ENCODE assay signal across 21 mouse cellular contexts in the genomic region with DNA sequence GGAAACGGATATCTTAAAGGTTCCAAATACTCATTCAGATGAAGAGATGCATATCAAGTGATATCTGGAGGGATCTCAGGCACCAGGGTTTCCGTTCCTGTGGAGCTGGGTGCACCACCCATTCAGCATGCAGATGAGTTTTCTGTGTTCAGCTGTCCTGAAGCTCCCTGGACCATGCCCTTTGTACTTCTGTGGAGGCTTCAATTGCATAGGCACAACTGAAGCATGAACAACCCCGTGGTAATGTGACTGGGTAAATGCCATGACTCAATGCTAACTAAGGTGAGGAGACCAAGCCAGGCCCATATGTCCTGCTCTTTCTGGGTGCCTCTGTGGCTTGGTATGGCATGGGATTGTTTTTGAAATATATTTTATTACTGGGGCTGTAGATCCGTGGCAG. TPM values are rescaled to one million over a fixed set of nuclear protein-coding genes. Genes with fewer than 3 reads are reported as not detected.
A peak's percentile ranks its signal among the peaks of the same experiment; 100 is the strongest.
DNase-seq lines count a peak whose midpoint lies in the region; ATAC-seq and TF ChIP-seq lines count a peak whose summit lies in the region.
"Had no signal": no experiment of that assay in that cellular context is flagged by ENCODE, and none has a peak within 500 bp of the region (broad histone marks: within the 10 kb centered on the region; RNA-seq: fewer than 3 reads in every experiment).

No protein-coding gene starts in this region.

- H3K27me3 ChIP-seq in intestine, embryonic 16.5 days (replicated peaks; ENCODE audit: control insufficient read depth, insufficient read depth, low read length): no peaks in the 10 kb centered on the region
- H3K27me3 ChIP-seq in kidney, adult 2 months (replicated peaks; ENCODE audit: control insufficient read depth, insufficient read depth, low read length): no peaks in the 10 kb centered on the region
- H3K27me3 ChIP-seq in liver, postnatal 0 days (ENCODE audit: insufficient read depth, low read length): no peaks in the 10 kb centered on the region
- H3K27me3 ChIP-seq in forebrain, embryonic 12.5 days: no peaks in the 10 kb centered on the region
- H3K27me3 ChIP-seq: embryonic facial prominence, embryonic 13.5 days; limb, embryonic 15.5 days; midbrain, embryonic 15.5 days had no signal

- ATAC-seq in intestine, embryonic 16.5 days: peak; percentile 72
- peak; percentile 89 for ATAC-seq in liver, postnatal 0 days
- no peak for ATAC-seq in forebrain, embryonic 12.5 days (ENCODE audit: low FRiP score)
- ATAC-seq: activated CD4-positive, CD25-positive, alpha-beta regulatory T cell, adult 4 months; forebrain, embryonic 16.5 days; midbrain, embryonic 15.5 days had no signal

- H3K9ac ChIP-seq in intestine, embryonic 16.5 days (ENCODE audit: low read depth, low read length): no peak overlapping the region
- no peak overlapping the region for H3K9ac ChIP-seq in liver, postnatal 0 days (replicated peaks)
- H3K9ac ChIP-seq in forebrain, embryonic 12.5 days: no peak overlapping the region
- H3K9ac ChIP-seq: embryonic facial prominence, embryonic 13.5 days; limb, embryonic 15.5 days; midbrain, embryonic 15.5 days had no signal

- 70% methylated on average over 4 of the region's 4 CpGs for WGBS in intestine, embryonic 16.5 days
- WGBS in kidney, adult 2 months: 36% methylated on average over 4 of the region's 4 CpGs
- 64% methylated on average over 4 of the region's 4 CpGs for WGBS in liver, postnatal 0 days (ENCODE audit: insufficient replicate concordance)
- WGBS in forebrain, embryonic 12.5 days: 84% methylated on average over 4 of the region's 4 CpGs

- H3K27ac ChIP-seq in intestine, embryonic 16.5 days (ENCODE audit: low read length): no peak overlapping the region; the same call in 1 of the 2 replicates
- H3K27ac ChIP-seq in kidney, adult 2 months (ENCODE audit: insufficient read depth, low read depth, low read length): peak overlapping the region; percentile 79
- peak overlapping the region; percentile 26; the same call in 1 of the 2 replicates for H3K27ac ChIP-seq in liver, postnatal 0 days (ENCODE audit: low read depth)
- H3K27ac ChIP-seq in forebrain, embryonic 12.5 days: no peak overlapping the region
- H3K27ac ChIP-seq: embryonic facial prominence, embryonic 13.5 days; layer of hippocampus, adult 2 months; limb, embryonic 15.5 days; midbrain, embryonic 15.5 days; stomach, postnatal 0 days had no signal

- no peaks in the 10 kb centered on the region for H3K9me3 ChIP-seq in intestine, embryonic 16.5 days (ENCODE audit: control insufficient read depth, low read length)
- H3K9me3 ChIP-seq in liver, postnatal 0 days (ENCODE audit: low read length): no peaks in the 10 kb centered on the region
- H3K9me3 ChIP-seq in forebrain, embryonic 12.5 days: no peaks in the 10 kb centered on the region
- H3K9me3 ChIP-seq: embryonic facial prominence, embryonic 13.5 days; limb, embryonic 15.5 days; midbrain, embryonic 15.5 days had no signal

- no peaks in the 10 kb centered on the region for H3K36me3 ChIP-seq in intestine, embryonic 16.5 days (ENCODE audit: control insufficient read depth, insufficient read depth, low read length)
- H3K36me3 ChIP-seq in kidney, adult 2 months (ENCODE audit: control insufficient read depth, insufficient read depth, low read length): no peaks in the 10 kb centered on the region
- no peaks in the 10 kb centered on the region for H3K36me3 ChIP-seq in liver, postnatal 0 days (replicated peaks; ENCODE audit: insufficient read depth, low read length)
- H3K36me3 ChIP-seq in forebrain, embryonic 12.5 days (replicated peaks): no peaks in the 10 kb centered on the region
- H3K36me3 ChIP-seq: embryonic facial prominence, embryonic 13.5 days; limb, embryonic 15.5 days; midbrain, embryonic 15.5 days had no signal

- no peak for TF ChIP-seq POLR2A in kidney, adult 2 months (IDR thresholded peaks at IDR 0.05; ENCODE audit: low read depth, low read length)

- peaks cover 7% of the 10 kb centered on the region for H3K4me1 ChIP-seq in intestine, embryonic 16.5 days (ENCODE audit: control insufficient read depth, insufficient read depth, low read length)
- H3K4me1 ChIP-seq in kidney, adult 2 months (ENCODE audit: control insufficient read depth, insufficient read depth, low read length): peaks cover 16% of the 10 kb centered on the region; the same call in 1 of the 2 replicates
- peaks cover 38% of the 10 kb centered on the region for H3K4me1 ChIP-seq in liver, postnatal 0 days (ENCODE audit: insufficient read depth)
- no peaks in the 10 kb centered on the region for H3K4me1 ChIP-seq in forebrain, embryonic 12.5 days
- H3K4me1 ChIP-seq: embryonic facial prominence, embryonic 13.5 days; limb, embryonic 15.5 days; midbrain, embryonic 15.5 days had no signal

- no peak for TF ChIP-seq EP300 in liver, postnatal 0 days (IDR thresholded peaks at IDR 0.05; ENCODE audit: low read depth)

- no peak for TF ChIP-seq CTCF in kidney, adult 2 months (conservative IDR thresholded peaks at IDR 0.05; ENCODE audit: insufficient read depth, insufficient read length, low read depth, low read length)
- no peak for TF ChIP-seq CTCF in liver, postnatal 0 days (IDR thresholded peaks at IDR 0.05; ENCODE audit: low read depth)

- no peak overlapping the region for H3K4me2 ChIP-seq in intestine, embryonic 16.5 days (ENCODE audit: low read depth, low read length)
- H3K4me2 ChIP-seq in liver, postnatal 0 days (ENCODE audit: low read depth, low read length): no peak overlapping the region
- H3K4me2 ChIP-seq in forebrain, embryonic 12.5 days: no peak overlapping the region
- H3K4me2 ChIP-seq: embryonic facial prominence, embryonic 13.5 days; limb, embryonic 15.5 days; midbrain, embryonic 15.5 days had no signal

- peak; percentile 90 for DNase-seq in kidney, adult 2 months
- DNase-seq in kidney, postnatal 10 days: peak; percentile 43
- DNase-seq in liver, postnatal 0 days: no peak
- no peak for DNase-seq in embryo, embryonic 11 days
- DNase-seq in right cerebral cortex, adult 18-20 months: no peak
- DNase-seq: adrenal gland, postnatal 10 days; cerebellum, adult 9-11 months; gastrocnemius, postnatal 36 days; layer of hippocampus, postnatal 36 days; lung, postnatal 14 days; right cerebral cortex, postnatal 4 days; thymus, postnatal 14 days had no signal

- no peak overlapping the region for H3K4me3 ChIP-seq in intestine, embryonic 16.5 days (ENCODE audit: low read length)
- H3K4me3 ChIP-seq in kidney, adult 2 months (ENCODE audit: insufficient read depth, low read depth, low read length): no peak overlapping the region
- no peak overlapping the region for H3K4me3 ChIP-seq in liver, postnatal 0 days (ENCODE audit: low read depth, low read length)
- H3K4me3 ChIP-seq in forebrain, embryonic 12.5 days (replicated peaks): no peak overlapping the region
- H3K4me3 ChIP-seq: embryonic facial prominence, embryonic 13.5 days; layer of hippocampus, adult 2 months; limb, embryonic 15.5 days; midbrain, embryonic 15.5 days had no signal

RNA-seq across cellular contexts. Expression of gene Abcg2, which starts 49.4 kb away (rescaled TPM):
- 99.1 and 102 TPM in 2 replicates for polyA plus RNA-seq in intestine, embryonic 16.5 days (2015; fragmentation: Nextera tagmentation; extraction: Ambion mirVana)
- 146 and 181 TPM in 2 replicates for polyA plus RNA-seq in kidney, adult 2 months (2012; rRNA removed)
- 78.9 and 90.1 TPM in 2 replicates for polyA plus RNA-seq in liver, postnatal 0 days (2015; fragmentation: Nextera tagmentation; extraction: Ambion mirVana)
- polyA plus RNA-seq in forebrain, embryonic 12.5 days (2016; fragmentation: Nextera tagmentation; extraction: Ambion mirVana): 29.5 and 34.3 TPM in 2 replicates

Comparison
In these comparisons a context has a peak if more than half of its experiments do, and no peak if none do; other contexts are left out.
1. H3K27ac ChIP-seq: peak in kidney, adult 2 months (single experiment) and liver, postnatal 0 days (single experiment); none in intestine, embryonic 16.5 days (single experiment) and forebrain, embryonic 12.5 days (single experiment).
2. DNase-seq: peak in kidney, adult 2 months (single experiment) and kidney, postnatal 10 days (single experiment); none in liver, postnatal 0 days (single experiment), embryo, embryonic 11 days (single experiment) and right cerebral cortex, adult 18-20 months (single experiment).